Mouse (Mus musculus): ENCODE measurements around the gene Cpsf7. TPM values are rescaled to one million over a fixed set of nuclear protein-coding genes. Genes with fewer than 3 reads are reported as not detected.

Cpsf7 gene
- polyA plus RNA-seq, 1 experiment from 2014 or later: 17.7 TPM

DNA sequence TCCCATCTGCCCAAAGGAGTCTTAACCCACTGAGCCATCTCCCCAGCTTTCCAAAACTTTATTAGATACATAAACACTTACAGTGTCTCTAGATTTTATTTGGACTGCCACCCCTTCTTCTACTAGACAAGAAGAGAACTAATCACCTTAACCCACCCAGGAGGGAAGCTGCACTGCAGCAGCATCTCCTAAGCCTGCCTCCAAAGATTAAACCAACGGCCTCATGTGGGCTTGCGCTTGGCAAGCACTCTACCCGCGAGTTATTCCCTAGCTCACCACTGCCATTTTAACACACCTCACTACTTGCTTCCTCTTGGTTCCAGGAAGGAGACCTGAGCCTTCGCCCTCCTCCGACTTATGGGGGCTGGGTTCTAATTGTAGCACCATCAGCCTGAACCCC is 39.2 kb downstream of the Cpsf7 start:
- Histone ChIP-seq H3K36me3 (ENCODE audit: control insufficient read depth, insufficient read depth) (no peaks in the 10 kb centered on the region), H3K4me3 (ENCODE audit: low read depth, low read length) (no peak overlapping the region), H3K27ac (ENCODE audit: low read depth, low read length) (no peak overlapping the region), H3K27me3 (replicated peaks; ENCODE audit: control insufficient read depth, insufficient read depth, low read length) (no peaks in the 10 kb centered on the region), H3K4me2 (replicated peaks; ENCODE audit: low read depth) (no peak overlapping the region), H3K9ac (ENCODE audit: low read depth, low read length) (no peak overlapping the region), H3K9me3 (ENCODE audit: control insufficient read depth) (no peaks in the 10 kb centered on the region), H3K4me1 (replicated peaks; ENCODE audit: control insufficient read depth, insufficient read depth, low read length) (no peaks in the 10 kb centered on the region)
- no peak for TF ChIP-seq CTCF (IDR thresholded peaks at IDR 0.05; ENCODE audit: low read depth)
- 81% methylated on average over 6 of the region's 6 CpGs for WGBS
- ATAC-seq: no peak

DNA sequence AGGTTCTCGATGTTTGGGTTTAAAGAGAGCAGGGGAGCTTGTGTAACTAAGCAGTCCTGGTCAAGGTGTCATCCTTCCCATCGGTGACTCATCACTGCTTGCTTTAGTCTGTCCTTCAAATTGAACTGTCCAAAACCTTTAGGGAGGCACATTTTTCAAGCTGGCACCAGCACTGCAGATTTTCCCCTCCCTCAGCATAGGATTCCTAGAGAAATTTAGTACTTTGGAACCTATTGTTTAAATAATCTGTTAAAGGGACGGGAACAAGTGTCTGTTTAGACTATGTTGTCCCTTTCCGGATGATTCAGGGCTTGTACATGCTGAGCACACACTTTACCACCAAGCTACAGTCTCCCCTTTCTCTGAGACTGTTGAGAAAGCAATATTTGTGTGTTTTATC is 40.2 kb downstream of the Cpsf7 start:
- H3K9ac ChIP-seq (ENCODE audit: low read depth, low read length): no peak overlapping the region
- no peak overlapping the region for H3K4me2 ChIP-seq (replicated peaks; ENCODE audit: low read depth)
- no peak for ATAC-seq
- H3K36me3 ChIP-seq (ENCODE audit: control insufficient read depth, insufficient read depth): no peaks in the 10 kb centered on the region
- no peaks in the 10 kb centered on the region for H3K4me1 ChIP-seq (replicated peaks; ENCODE audit: control insufficient read depth, insufficient read depth, low read length)
- no peaks in the 10 kb centered on the region for H3K9me3 ChIP-seq (ENCODE audit: control insufficient read depth)
- no peak overlapping the region for H3K4me3 ChIP-seq (ENCODE audit: low read depth, low read length)
- no peaks in the 10 kb centered on the region for H3K27me3 ChIP-seq (replicated peaks; ENCODE audit: control insufficient read depth, insufficient read depth, low read length)
- 49% methylated on average over 4 of the region's 4 CpGs for WGBS
- H3K27ac ChIP-seq (ENCODE audit: low read depth, low read length): no peak overlapping the region
- TF ChIP-seq CTCF (IDR thresholded peaks at IDR 0.05; ENCODE audit: low read depth): no peak

DNA sequence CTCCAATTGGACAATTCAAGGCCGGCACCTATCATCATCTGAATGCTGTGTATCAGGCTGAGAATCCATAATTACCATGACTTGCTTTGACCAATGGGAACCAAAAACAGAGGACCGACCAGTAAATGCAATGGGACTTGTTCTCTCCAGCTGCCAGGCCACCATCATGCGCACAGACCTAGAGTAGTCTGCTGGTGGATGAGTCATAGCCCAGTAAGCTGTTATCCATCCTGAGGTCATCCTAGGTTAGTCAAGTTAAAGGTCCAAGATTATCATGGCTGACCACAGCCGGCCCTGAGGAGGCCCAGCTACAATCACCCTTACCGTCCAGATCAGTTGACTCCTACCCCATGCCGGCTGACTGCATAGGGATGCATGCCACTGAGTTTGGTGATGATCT is 44.6 kb downstream of the Cpsf7 start:
- Histone ChIP-seq H3K4me3 (ENCODE audit: low read depth, low read length) (no peak overlapping the region), H3K4me2 (replicated peaks; ENCODE audit: low read depth) (no peak overlapping the region), H3K9me3 (ENCODE audit: control insufficient read depth) (no peaks in the 10 kb centered on the region), H3K27me3 (replicated peaks; ENCODE audit: control insufficient read depth, insufficient read depth, low read length) (no peaks in the 10 kb centered on the region), H3K9ac (ENCODE audit: low read depth, low read length) (no peak overlapping the region), H3K4me1 (replicated peaks; ENCODE audit: control insufficient read depth, insufficient read depth, low read length) (no peaks in the 10 kb centered on the region), H3K36me3 (ENCODE audit: control insufficient read depth, insufficient read depth) (peaks cover 25% of the 10 kb centered on the region), H3K27ac (ENCODE audit: low read depth, low read length) (no peak overlapping the region)
- WGBS: 91% methylated on average over 6 of the region's 6 CpGs
- peak; percentile 33; the same call in 1 of the 2 replicates for ATAC-seq
- TF ChIP-seq CTCF (IDR thresholded peaks at IDR 0.05; ENCODE audit: low read depth): no peak

DNA sequence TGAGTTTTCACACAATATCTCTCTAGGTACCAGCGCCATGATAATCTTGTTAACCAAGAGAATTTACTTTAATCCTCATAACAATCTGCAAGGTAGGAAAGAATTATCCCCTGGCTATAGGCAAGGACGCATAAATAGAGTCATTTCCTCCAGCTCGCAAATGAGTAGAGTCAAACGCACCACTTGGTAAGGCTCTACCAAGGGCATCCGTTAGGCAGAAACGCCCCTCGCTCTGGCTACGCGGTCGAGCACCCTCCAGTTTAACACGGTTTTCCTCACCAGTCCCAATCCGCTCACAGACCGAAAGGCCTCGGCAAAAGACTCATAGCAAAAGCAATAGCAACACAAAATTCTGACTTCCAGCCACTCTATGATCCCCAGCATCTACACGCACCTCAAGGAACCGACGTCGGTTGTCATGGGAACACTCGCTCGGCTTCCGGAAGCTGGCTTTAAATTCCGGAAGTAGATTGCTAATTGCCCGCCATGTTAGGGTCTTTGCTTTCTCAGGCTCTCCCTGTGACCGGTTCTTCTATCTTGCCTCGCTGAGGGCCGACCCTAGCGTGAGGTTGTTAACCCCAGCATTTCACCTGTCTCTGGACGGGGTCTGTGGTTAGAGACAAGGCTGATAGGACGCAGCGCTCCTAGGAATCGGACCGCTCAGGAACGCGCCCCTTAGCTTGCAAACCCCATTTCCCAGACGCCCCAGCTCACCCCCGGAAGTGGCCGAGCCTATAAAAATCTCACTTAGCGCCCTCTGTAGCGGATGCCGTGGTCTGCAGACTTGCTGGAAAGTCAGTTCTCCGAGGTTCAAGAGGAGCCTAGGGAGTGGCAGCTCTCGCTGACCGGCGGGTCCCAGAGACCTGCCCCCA is 51.9 kb downstream of the Cpsf7 start, which contains the start of the genes Cyb561a3 and Tmem138:
Gene Cyb561a3 (plus strand): TSS at position 483 of the 872 bp plus-strand sequence.
Gene Tmem138 (minus strand): TSS at position 673 of the 872 bp plus-strand sequence.
- peak; percentile 75 for TF ChIP-seq CTCF (IDR thresholded peaks at IDR 0.05; ENCODE audit: low read depth)
- Histone ChIP-seq H3K9ac (ENCODE audit: low read depth, low read length) (peak within 1 kb of the TSS; percentile 59), H3K27ac (ENCODE audit: low read depth, low read length) (peak within 1 kb of the TSS; percentile 69), H3K4me2 (replicated peaks; ENCODE audit: low read depth) (peak within 1 kb of the TSS; percentile 77), H3K36me3 (ENCODE audit: control insufficient read depth, insufficient read depth) (peaks cover 16% of the 10 kb centered on the region), H3K9me3 (ENCODE audit: control insufficient read depth) (no peaks in the 10 kb centered on the region), H3K27me3 (replicated peaks; ENCODE audit: control insufficient read depth, insufficient read depth, low read length) (no peaks in the 10 kb centered on the region), H3K4me3 (ENCODE audit: low read depth, low read length) (peak within 1 kb of the TSS; percentile 63), H3K4me1 (replicated peaks; ENCODE audit: control insufficient read depth, insufficient read depth, low read length) (0 out of 2 replicates have a peak, but pooled peaks cover 7% of the 10 kb centered on the region)
- peak; percentile 95 for ATAC-seq
- WGBS: under 1% methylated on average over 44 of the region's 44 CpGs

DNA sequence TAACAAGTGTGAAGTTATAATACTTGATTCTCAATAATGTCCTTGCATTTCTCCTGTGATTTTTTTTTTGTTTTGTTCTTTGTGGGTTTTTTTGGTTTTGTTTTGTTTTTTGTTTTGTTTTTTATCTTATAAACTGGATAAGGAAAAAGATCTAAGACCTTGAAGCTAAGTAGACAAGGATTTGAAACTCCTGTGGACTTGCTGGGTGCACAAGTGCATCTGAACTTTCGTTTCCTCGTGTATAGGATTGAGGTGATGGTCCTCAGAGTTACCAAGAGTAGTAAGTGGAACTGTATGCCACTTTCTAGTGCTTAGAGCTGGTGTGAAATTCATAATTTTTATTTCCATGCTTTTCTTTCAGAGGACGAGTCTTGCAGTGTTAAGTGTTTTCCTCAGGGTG is 55.0 kb downstream of the Cpsf7 start:
- H3K9ac ChIP-seq (ENCODE audit: low read depth, low read length): no peak overlapping the region
- H3K36me3 ChIP-seq (ENCODE audit: control insufficient read depth, insufficient read depth): peaks cover 5% of the 10 kb centered on the region
- no peaks in the 10 kb centered on the region for H3K27me3 ChIP-seq (replicated peaks; ENCODE audit: control insufficient read depth, insufficient read depth, low read length)
- 0 out of 2 replicates have a peak, but pooled peaks cover 7% of the 10 kb centered on the region for H3K4me1 ChIP-seq (replicated peaks; ENCODE audit: control insufficient read depth, insufficient read depth, low read length)
- no peak for ATAC-seq
- no peak overlapping the region for H3K27ac ChIP-seq (ENCODE audit: low read depth, low read length)
- H3K4me3 ChIP-seq (ENCODE audit: low read depth, low read length): no peak overlapping the region
- H3K4me2 ChIP-seq (replicated peaks; ENCODE audit: low read depth): no peak overlapping the region
- H3K9me3 ChIP-seq (ENCODE audit: control insufficient read depth): no peaks in the 10 kb centered on the region
- WGBS: 84% methylated on average over 3 of the region's 3 CpGs
- no peak for TF ChIP-seq CTCF (IDR thresholded peaks at IDR 0.05; ENCODE audit: low read depth)

DNA sequence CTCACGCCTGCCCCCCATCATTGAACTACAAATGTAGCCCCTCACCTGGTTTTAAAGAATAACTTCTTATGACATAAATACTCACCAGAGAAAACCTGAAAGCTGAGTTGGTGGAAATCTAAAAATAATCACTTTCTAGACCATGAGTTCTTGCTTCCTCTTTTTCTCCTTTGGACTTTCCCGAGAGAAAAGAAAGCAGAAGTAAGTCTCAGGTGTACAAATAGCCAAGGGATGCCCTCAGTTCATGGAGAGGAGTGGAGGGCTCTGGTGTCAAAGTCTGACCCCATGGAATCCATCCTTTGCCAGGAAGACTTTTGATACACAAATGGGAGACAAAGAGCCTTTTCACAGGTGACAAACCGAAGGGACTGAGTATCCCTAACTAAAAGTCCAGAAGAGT is 55.7 kb downstream of the Cpsf7 start:
- 84% methylated on average over 3 of the region's 3 CpGs for WGBS
- no peak for ATAC-seq
- H3K4me3 ChIP-seq (ENCODE audit: low read depth, low read length): no peak overlapping the region
- H3K4me1 ChIP-seq (replicated peaks; ENCODE audit: control insufficient read depth, insufficient read depth, low read length): 0 out of 2 replicates have a peak, but pooled peaks cover 7% of the 10 kb centered on the region
- no peaks in the 10 kb centered on the region for H3K9me3 ChIP-seq (ENCODE audit: control insufficient read depth)
- TF ChIP-seq CTCF (IDR thresholded peaks at IDR 0.05; ENCODE audit: low read depth): no peak
- peaks cover 5% of the 10 kb centered on the region; the same call in 1 of the 2 replicates for H3K36me3 ChIP-seq (ENCODE audit: control insufficient read depth, insufficient read depth)
- H3K9ac ChIP-seq (ENCODE audit: low read depth, low read length): no peak overlapping the region
- no peaks in the 10 kb centered on the region for H3K27me3 ChIP-seq (replicated peaks; ENCODE audit: control insufficient read depth, insufficient read depth, low read length)
- no peak overlapping the region for H3K27ac ChIP-seq (ENCODE audit: low read depth, low read length)
- no peak overlapping the region for H3K4me2 ChIP-seq (replicated peaks; ENCODE audit: low read depth)

Data from intestine, postnatal 0 days (tissue).